Mouse (Mus musculus) liver, postnatal 0 days (tissue): ENCODE data around the gene Meioc. TPM values are rescaled to one million over a fixed set of nuclear protein-coding genes. Genes with fewer than 3 reads are reported as not detected.

Source experiments
- ATAC-seq: fragments of 200-750 bp; cut with Nextera tagmentation; 2 replicates; pipeline ENCODE4 v1.8.0; 2017; ENCODE audit warnings: mild to moderate bottlenecking, moderate library complexity
- DNase-seq: peaks from one replicate; pipeline ENCODE4 v3.0.0-alpha.2; 2016
- H3K27ac ChIP-seq: fragments of 300-500 bp; sonication (generic); 2 replicates; pipeline ENCODE4 v1.5.1; 2014; ENCODE audit warnings: antibody characterized with exemption, moderate library complexity, mild to moderate bottlenecking, low read depth
- H3K27me3 ChIP-seq: fragments of 300-500 bp; sonication (generic); 2 replicates; pipeline ENCODE4 v1.6.1; 2014; ENCODE audit warnings: low read length, control low read depth, mixed read lengths; ENCODE audit not compliant: insufficient read depth
- H3K36me3 ChIP-seq: fragments of 300-500 bp; sonication (generic); replicated peaks from 2 replicates; pipeline ENCODE4 v1.6.1; 2014; ENCODE audit warnings: mild to moderate bottlenecking, control low read depth, low read length, moderate library complexity, mixed read lengths; ENCODE audit not compliant: insufficient read depth
- H3K4me1 ChIP-seq: fragments of 300-500 bp; sonication (generic); 2 replicates; pipeline ENCODE4 v1.6.1; 2014; ENCODE audit warnings: antibody characterized with exemption, mild to moderate bottlenecking, control low read depth; ENCODE audit not compliant: insufficient read depth
- H3K4me2 ChIP-seq: fragments of 300-500 bp; sonication (generic); 2 replicates; pipeline ENCODE4 v1.6.1; 2014; ENCODE audit warnings: low read depth, mild to moderate bottlenecking, low read length, moderate library complexity, mixed read lengths
- H3K4me3 ChIP-seq: fragments of 300-500 bp; sonication (generic); 2 replicates; pipeline ENCODE4 v1.5.1; 2014; ENCODE audit warnings: low read depth, low read length
- H3K9ac ChIP-seq: fragments of 300-500 bp; sonication (generic); replicated peaks from 2 replicates; pipeline ENCODE4 v1.6.1; 2014; ENCODE audit warnings: mild to moderate bottlenecking, moderate library complexity
- H3K9me3 ChIP-seq: fragments of 300-500 bp; sonication (generic); 2 replicates; pipeline ENCODE4 v1.6.1; 2016; ENCODE audit warnings: mild to moderate bottlenecking, control low read depth, low read length, mixed read lengths
- CTCF ChIP-seq: sonication (generic); IDR thresholded peaks from 2 replicates; pipeline ENCODE4 v1.5.1; 2016; ENCODE audit warnings: antibody characterized with exemption, low read depth
- EP300 ChIP-seq: IDR thresholded peaks from 2 replicates; pipeline ENCODE4 v1.6.1; 2016; ENCODE audit warnings: antibody characterized with exemption, low read depth, mild to moderate bottlenecking
- WGBS: fragments of 180-500 bp; shearing (Covaris S2); extraction: QIAGEN DNeasy Blood & Tissue Kit; methylation state at CpG from one replicate; pipeline ENCODE4 v1.1.7; 2014; ENCODE audit not compliant: insufficient replicate concordance; 5-methylcytosine and 5-hydroxymethylcytosine counted together
- polyA plus RNA-seq: library from polyadenylated mRNA; unstranded; fragments of >200 nt; fragmentation: Nextera tagmentation; extraction: Ambion mirVana; gene quantifications from 2 replicates; pipeline ENCODE4 v1.2.1, GENCODE M21; 2015

Meioc gene
- polyA plus RNA-seq, 1 experiment from 2014 or later = not detected

DNA sequence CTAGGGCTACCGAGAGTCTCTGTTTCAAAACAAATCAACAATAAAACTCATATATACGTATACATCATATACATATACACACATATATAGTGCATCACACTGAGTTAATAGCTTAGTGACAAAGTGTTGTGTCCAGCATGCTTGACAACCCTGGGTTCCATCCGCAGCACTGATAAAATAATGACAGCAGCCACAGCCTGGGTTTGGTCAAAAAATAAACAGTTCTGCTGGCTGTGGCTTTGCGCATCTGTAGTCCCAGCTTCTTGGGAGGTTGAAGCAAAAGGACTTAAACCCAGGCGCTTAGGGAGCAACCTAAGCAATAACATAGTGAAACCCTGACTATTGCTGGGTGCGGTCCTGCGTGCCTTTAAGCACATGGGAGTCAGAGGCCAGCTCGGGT lies 34.1 kb upstream of the Meioc start:
- Histone ChIP-seq H3K4me2 (no peak overlapping the region), H3K4me1 (no peaks in the 10 kb centered on the region), H3K4me3 (no peak overlapping the region), H3K27me3 (0 out of 2 replicates have a peak, but pooled peaks cover 4% of the 10 kb centered on the region), H3K9ac (no peak overlapping the region), H3K36me3 (no peaks in the 10 kb centered on the region), H3K27ac (no peak overlapping the region), H3K9me3 (no peaks in the 10 kb centered on the region)
- DNase-seq (no peak), ATAC-seq (no peak)
- WGBS = 76% methylated on average over 8 of the region's 8 CpGs
- no peak for TF ChIP-seq CTCF

DNA sequence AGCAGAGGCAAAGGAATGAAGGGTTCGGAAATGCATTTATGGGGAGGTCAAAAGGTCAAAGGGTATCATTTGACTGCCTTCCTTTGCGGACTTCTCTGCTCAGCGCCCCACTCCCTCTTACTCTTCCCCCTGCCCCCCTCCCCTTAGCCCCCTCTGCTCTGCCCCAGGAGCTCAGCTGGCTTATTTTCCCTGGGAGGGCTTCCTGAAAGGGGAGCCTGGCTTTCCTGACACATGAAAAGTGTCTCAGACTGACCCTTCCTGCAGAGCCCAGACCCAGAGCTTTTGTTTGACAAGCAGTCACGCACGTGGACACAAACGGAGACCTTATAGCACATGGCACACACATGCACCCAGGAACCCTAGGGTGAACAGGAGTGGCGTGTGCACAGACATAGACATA lies 32.8 kb upstream of the Meioc start:
- no peak for ATAC-seq

DNA sequence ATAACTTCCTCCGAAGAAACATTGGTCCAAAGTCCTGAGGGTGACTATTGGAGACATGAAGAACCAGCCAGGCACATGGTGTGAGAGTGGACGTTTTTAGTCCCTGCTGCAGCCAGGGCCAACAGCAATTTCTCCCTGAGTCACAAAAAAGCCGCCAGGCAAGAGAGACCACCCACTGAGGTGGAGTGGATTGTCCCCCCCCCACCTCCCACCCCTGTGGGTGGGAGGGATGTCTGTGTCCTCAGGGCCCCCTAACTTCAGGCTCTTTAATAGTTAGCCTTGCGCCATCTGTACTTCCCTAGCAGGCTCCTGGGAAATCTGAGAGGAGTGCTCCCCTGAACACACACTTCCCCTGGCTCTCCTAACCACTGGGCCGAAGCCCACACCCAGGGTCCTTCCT lies 32.3 kb upstream of the Meioc start:
- ATAC-seq (no peak), DNase-seq (no peak)
- no peak for TF ChIP-seq EP300
- no peak for TF ChIP-seq CTCF
- 0 out of 2 replicates have a peak, but pooled peaks cover 4% of the 10 kb centered on the region for H3K27me3 ChIP-seq
- H3K36me3 ChIP-seq = no peaks in the 10 kb centered on the region
- no peak overlapping the region for H3K27ac ChIP-seq
- WGBS = 69% methylated on average over 5 of the region's 5 CpGs
- H3K9ac ChIP-seq = no peak overlapping the region
- no peak overlapping the region for H3K4me2 ChIP-seq
- no peak overlapping the region for H3K4me3 ChIP-seq
- no peaks in the 10 kb centered on the region for H3K9me3 ChIP-seq
- H3K4me1 ChIP-seq = no peaks in the 10 kb centered on the region

More for the DNA sequence above, 32.8 kb upstream of the Meioc start:
- Histone ChIP-seq H3K9ac (no peak overlapping the region), H3K36me3 (no peaks in the 10 kb centered on the region), H3K4me2 (no peak overlapping the region), H3K27ac (no peak overlapping the region), H3K27me3 (0 out of 2 replicates have a peak, but pooled peaks cover 4% of the 10 kb centered on the region), H3K9me3 (no peaks in the 10 kb centered on the region), H3K4me3 (no peak overlapping the region), H3K4me1 (no peaks in the 10 kb centered on the region)
- TF ChIP-seq CTCF (no peak), EP300 (no peak)
- WGBS = 55% methylated on average over 7 of the region's 7 CpGs
- DNase-seq = no peak

DNA sequence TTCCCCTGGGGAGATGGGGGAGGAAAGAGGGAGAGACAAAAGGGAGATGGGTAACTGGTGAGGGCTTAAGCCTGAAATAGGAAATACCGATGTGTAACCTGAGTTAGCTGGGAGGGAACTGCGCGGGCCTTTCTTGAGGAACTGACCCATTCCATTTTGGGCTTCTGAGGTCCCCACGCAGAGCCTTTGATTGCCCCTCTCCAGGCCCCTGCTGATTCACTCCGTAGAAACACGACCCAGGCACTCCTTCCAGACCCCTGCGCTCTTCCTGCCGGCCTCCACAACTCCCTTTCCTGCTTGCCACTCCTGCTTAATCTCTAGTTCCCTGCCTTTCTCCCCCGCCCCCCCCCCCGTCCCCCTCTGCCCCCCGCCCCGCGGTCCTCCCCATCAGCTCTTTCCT lies 30.8 kb upstream of the Meioc start:
- Histone ChIP-seq H3K9ac (no peak overlapping the region), H3K4me3 (no peak overlapping the region), H3K27ac (no peak overlapping the region), H3K36me3 (no peaks in the 10 kb centered on the region), H3K4me1 (no peaks in the 10 kb centered on the region), H3K27me3 (0 out of 2 replicates have a peak, but pooled peaks cover 4% of the 10 kb centered on the region), H3K4me2 (peak overlapping the region; percentile 41), H3K9me3 (no peaks in the 10 kb centered on the region)
- no peak for TF ChIP-seq CTCF
- no peak for TF ChIP-seq EP300
- DNase-seq (no peak), ATAC-seq (no peak)
- WGBS = 19% methylated on average over 11 of the region's 13 CpGs

DNA sequence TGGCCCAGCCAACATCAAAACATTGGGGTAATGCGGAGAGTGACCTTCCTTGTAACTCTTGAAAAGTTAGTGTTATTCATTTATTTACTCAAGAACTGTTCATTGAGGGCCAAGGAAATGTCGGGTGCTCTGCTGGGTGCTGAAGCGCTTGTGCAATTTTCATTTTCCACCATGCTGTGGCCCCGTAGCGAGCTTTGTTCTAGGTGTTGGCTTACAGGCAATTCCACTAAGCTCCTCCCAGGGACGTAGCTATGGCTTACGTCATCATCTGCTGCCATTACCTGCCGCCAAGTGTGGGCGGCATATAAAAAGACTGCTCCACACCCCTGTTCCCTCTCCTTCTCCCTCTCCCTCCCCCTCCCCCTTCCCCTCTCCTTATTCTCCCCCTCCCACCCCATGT lies 30.1 kb upstream of the Meioc start:
- no peak for TF ChIP-seq EP300
- no peaks in the 10 kb centered on the region for H3K36me3 ChIP-seq
- DNase-seq (no peak), ATAC-seq (peak; percentile 48; the same call in 1 of the 2 replicates)
- 0 out of 2 replicates have a peak, but pooled peaks cover 4% of the 10 kb centered on the region for H3K27me3 ChIP-seq
- WGBS = 29% methylated on average over 9 of the region's 9 CpGs
- H3K27ac ChIP-seq = no peak overlapping the region
- H3K4me1 ChIP-seq = no peaks in the 10 kb centered on the region
- no peak overlapping the region for H3K4me3 ChIP-seq
- H3K9ac ChIP-seq = no peak overlapping the region
- peak overlapping the region; percentile 41 for H3K4me2 ChIP-seq
- no peaks in the 10 kb centered on the region for H3K9me3 ChIP-seq

DNA sequence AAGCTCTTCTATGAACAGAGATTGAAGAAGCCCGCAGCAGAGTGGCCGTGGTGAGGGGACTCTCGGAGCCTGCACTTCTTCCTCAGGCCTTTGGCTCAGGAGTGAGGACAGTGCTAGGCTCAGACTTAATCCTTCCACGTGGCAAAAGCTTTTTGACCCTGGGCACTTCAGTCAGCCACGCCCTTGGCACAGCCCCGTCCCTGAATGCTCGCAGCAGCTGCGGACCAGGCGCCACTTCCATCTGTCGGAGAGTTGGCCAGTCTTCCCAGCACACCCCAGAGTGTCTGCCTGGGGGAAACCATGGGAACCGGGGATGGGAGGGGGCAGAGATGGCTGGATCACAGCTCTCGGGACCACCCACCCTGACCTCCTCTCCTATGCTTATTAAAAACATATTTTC lies 26.6 kb upstream of the Meioc start:
- no peak for TF ChIP-seq CTCF
- no peak for TF ChIP-seq EP300
- no peak overlapping the region for H3K4me2 ChIP-seq

More for the DNA sequence above, 26.6 kb upstream of the Meioc start:
- no peak for DNase-seq
- H3K9ac ChIP-seq = no peak overlapping the region
- H3K27me3 ChIP-seq = 0 out of 2 replicates have a peak, but pooled peaks cover 4% of the 10 kb centered on the region
- H3K9me3 ChIP-seq = no peaks in the 10 kb centered on the region
- WGBS = 60% methylated on average over 12 of the region's 12 CpGs
- H3K4me3 ChIP-seq = no peak overlapping the region
- no peaks in the 10 kb centered on the region for H3K36me3 ChIP-seq
- ATAC-seq = no peak
- H3K27ac ChIP-seq = no peak overlapping the region
- no peaks in the 10 kb centered on the region; the same call in 1 of the 2 replicates for H3K4me1 ChIP-seq
